Mouse (Mus musculus) adrenal gland, postnatal 4 days (tissue): Measurements from ENCODE around the gene Slc26a9. TPM values are rescaled to one million over a fixed set of nuclear protein-coding genes. Genes with fewer than 3 reads are reported as not detected.
"Not testable (repeated sequence)": the region's sequence is repeated elsewhere in the genome, so short reads cannot be mapped to it uniquely, and the experiment has no call there.

Experiments
- DNase-seq, 2 experiments: peaks; one replicate each; pipeline ENCODE4 v3.0.0; 2021 to 2022; ENCODE audit warnings: low spot score in 2 of 2, mixed read lengths in 2 of 2
- total RNA-seq, 2 experiments: library from RNA; stranded (reverse); gene quantifications; 2 replicates each; pipeline ENCODE4 v1.2.3; 2021

Slc26a9 gene
- total RNA-seq, 2 experiments from 2014 or later, result 0.51 to 0.73 TPM

DNA sequence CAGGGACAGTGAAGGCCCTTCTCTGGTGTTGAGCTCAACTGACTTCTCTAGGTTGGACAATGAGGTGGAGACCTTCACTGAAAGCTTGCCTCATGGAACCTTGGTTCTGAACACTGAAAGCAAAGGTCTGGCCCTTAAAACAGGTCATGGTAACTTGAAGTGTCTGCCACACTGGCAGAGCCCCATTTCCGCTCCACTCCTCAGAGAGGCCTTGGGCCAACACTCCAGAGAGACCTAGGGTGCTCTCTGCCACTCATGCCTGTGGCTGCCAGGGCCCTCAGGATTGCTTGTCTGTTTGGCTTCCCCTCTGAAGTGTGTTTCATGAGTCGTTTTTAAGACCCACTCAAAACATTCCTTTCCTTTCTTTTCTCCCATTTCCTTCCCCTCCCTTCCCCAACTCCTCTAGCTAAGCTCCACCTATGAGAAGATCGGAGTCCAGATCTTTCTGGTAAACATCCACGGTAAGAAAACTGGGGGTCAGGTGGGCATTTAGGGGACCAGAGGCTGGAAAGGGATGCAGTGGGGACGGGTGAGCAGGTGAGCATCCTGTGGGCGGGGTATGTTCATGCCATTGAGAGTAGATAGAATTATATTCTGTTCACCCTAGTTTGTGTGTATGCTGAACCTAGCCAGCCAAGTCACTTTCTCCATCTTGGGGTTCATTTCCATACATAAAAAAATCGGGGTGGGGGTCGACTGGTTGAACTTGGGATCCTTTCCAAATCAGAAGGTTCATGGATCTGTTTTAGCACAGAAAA is 20.9 kb downstream of the Slc26a9 start:
- no peak for DNase-seq

DNA sequence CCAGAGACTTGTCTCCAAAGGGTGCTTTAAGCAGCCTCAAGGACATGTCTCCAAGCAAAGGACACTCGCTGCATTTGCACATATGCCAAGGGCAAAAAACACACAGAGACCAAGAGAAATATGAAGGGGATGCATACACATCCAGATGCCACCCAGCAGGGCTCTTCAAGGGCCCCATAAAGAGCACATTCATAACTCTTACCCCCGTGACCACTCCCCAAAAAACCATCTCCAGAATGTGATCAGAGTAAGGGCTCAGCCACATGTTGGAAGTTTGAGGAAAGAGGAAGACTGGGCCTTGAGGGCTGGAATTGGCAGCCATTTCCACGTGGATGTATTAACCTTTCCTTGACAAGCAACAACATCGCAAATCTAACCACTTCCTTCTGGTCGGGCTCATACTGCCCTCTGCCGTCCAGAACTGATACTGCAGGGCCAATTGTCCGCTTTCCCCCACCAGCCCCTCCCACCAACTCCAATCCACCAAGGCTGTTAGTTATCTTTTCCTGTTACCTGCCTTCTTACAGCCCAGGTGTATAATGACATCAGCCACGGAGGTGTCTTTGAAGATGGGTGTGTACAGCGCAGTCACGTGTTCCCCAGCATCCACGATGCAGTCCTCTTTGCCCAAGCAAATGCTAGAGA is 21.7 kb downstream of the Slc26a9 start:
- peak; percentile 59 to 69 for DNase-seq

DNA sequence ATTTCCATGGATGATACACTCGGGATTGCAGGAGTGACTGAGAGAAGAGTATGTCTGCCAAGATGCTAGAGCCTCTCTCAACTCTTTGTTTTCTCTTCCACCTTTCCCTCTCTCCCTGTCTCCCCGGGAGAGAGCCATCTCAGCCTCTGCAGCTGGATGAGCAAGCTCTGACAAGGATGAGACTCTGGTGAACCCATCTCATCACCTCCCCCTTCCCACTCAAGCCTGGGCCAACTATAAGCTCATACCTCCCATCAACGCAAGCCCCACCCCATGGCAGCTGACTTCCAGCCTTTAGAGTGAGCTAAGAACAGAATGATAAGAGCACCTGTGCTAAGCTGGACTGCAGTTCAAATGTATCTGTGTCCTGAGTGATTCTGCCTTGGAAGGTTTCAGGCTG is 25.5 kb downstream of the Slc26a9 start:
- DNase-seq, result no peak

DNA sequence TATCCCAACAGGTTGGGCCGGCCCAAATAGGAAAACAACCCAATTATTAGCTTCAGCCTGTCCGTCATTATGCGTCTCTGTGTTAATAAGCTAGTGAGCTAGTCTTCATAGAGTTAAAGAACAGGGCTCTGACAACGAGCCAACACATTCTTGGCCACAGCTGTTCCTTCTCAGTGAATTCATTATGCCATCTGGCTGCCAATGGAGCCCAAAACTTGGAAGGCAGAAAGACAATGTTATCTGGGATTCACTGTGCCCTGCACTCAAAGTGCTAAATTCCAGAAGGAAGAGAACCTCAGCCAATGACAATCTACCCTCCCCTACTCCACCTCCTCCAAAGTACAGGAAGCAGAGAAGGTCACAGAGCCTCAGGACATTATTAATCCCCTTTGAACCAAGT is 26.8 kb downstream of the Slc26a9 start:
- DNase-seq, result no peak

DNA sequence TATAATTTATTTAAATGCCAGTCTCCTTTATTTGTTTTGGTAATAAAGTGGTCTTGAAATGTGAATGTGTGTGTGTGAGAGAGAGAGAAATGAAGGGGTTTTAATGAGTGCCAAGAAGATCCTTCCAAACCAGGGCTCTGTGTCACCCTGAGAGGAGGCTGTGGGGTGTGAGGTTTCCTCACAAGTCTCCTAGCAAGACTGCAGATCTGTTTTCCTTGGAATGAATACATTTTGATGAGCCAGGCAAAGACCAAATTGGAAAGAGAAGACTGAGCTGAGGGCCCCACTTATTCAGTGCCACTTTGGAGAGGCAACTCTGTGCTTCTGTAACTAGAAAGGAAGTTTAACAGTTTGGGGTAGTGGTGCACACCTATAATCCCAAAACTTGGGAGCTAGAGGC is 27.6 kb downstream of the Slc26a9 start:
- DNase-seq, result no peak

DNA sequence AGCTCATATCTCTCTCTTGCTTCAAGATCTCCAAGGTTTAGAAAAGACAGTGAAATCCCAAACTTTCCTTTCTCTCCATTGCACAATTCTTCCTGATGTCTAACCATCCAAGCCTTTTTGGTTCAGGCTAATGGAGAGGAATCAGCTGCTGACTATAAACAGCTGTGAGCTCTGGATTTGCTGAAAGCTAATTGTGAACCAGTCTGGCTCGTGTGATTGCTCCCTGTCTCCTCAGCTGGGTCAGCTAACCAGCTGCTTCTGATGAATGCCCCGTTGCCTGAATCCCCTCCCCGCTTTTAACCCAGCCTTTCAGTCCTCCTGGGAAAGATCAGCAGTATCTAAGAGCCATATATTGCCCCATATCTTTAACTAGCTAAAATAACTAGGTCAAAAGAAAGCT is 50.8 kb downstream of the Slc26a9 start:
- no peak for DNase-seq

DNA sequence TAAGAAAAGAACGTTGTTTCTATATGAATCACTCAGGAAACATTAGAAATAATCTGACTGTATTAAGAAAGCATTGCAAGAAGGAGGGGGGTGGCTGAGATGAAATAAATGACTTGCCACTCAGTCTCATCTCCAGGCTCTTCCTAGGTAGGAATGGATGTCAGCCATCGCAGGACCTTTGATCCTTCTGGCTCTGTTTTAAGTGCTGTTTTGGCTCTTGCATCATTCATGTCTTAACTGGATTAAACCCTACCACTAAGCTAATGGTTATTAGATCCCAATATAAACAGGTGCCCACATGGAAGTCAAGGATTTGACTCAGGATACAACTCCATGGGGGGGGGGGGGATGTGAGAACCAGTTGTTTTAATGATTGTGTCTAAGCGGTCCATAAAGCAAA is 51.3 kb downstream of the Slc26a9 start:
- no peak for DNase-seq

DNA sequence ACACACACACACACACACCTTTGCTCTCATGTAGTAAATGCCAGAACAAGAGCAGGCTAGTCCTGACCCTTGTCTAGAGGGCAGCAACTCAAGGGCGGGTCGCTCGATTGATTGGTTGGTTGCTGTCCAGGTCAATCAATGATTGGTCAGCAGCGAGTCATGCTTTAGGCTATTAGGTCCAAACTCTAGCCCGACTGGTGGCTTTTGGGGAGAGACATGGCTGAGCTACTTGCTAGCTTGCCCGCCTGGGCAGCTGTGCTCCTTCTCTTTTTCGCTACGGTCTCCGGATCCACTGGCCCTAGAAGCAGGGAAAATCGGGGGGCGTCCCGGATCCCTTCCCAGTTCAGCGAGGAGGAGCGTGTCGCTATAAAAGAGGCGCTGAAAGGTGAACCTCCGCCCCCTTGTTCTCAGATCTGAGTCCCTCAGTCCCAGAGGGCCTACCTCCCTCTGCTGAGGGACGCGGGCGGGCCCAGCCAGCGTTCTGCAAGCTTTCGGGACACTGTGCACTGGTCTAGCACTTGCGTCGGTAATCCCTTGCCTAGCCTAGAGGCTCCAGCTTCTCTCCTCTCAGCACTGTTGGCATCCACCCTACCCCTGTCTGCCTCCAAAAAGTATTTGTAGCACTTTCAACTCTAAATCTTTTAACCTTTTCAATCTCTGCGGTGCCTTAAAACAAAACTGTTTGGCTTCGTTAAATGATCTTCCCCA is 53.5 kb downstream of the Slc26a9 start, which contains the start of gene Pm20d1:
TSS of gene Pm20d1 (plus strand) at position 180 of the 708 bp plus-strand sequence.
- peak; percentile 31 to 33 for DNase-seq

DNA sequence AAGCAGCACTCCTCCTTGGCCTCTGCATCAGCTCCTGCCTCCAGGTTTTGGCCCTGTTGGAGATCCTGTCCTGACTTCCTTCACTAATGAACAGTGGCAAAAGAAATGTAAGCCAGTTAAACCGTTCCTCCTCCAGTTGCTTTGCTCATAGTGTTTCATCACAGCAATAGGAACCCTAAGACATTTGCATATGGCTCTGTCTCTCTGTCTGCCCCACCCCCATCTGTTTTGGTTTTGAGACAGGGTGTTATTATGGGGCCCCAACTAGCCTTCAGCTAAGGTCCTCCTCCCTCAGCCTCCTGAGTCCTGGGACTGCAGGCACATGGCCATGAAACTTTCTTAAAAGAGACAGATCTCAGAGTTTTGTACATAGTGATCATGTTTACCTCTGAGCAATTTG is 56.2 kb downstream of the Slc26a9 start:
- no peak for DNase-seq

DNA sequence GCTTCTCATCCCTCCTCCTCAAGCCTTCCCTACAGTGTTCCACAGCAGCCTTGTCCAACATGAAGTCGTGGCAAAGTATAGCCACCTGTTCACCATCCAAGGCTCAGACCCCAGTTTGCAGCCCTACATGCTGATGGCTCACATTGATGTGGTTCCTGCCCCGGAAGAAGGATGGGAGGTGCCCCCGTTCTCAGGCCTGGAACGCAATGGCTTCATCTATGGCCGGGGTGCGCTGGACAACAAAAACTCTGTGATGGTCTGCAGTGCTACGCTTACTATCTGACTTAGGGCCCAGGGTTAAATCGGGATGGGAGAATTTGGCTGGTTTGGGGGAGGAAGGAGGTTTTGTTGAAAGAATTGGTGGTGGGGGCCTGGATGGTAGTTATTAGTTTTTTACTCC is 57.2 kb downstream of the Slc26a9 start:
- DNase-seq, result no peak

DNA sequence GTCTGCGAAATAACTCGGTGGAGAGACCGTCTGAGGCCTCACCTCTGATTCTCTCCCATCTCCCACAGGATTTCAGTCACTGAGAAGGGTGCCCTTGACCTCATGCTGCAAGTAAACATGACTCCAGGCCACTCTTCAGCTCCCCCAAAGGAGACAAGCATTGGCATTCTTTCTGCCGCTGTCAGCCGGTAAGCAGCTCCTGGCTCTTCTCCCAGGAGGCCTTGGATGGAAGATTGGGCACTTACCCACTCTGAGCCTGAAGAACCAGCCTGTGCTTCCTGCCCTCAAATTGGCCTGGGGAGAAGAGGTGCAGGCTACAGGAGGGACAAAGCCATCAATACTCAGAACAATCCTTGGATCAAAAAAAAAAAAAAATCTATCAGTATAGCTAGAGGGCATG is 58.8 kb downstream of the Slc26a9 start:
- DNase-seq, result no peak

DNA sequence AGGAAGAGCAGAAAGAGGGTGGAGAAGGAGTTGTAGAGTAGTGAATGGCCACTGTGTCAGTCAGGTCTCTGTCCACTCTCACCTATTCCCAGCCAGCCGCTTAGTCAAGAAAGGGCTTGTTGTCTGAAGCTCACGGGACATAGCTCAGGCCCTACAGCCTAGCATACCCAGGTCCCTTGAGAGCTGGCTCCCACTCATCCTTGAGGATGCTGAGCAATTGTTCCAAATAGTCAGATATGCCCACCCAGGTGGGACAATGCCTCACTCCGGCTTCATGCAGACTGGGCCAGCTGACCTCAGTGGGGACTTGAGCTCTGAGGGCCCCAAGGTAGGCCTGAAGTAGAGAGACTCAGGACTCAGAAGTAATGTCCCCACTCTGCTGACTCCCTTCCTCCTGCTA is 60.3 kb downstream of the Slc26a9 start:
- DNase-seq, result no peak

DNA sequence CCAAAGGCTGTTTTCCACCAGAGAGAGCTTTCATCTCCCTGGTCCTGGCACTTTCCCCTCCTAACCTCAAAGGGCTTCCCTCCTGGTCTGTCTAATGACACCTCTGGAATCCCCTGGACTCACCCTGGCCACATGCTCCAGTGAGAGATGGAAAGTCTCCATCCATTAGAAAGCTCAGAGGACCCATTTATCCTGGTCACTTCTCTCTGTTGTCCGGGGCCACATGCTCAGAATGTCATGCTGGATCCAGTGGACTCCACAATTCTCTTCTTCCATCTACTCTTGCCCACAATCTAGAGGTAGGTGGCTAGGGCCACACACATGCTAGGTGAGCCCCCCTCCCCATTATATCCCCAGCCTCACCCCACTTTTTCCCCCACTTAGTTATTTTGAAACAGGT is 65.2 kb downstream of the Slc26a9 start:
- DNase-seq, result no peak

DNA sequence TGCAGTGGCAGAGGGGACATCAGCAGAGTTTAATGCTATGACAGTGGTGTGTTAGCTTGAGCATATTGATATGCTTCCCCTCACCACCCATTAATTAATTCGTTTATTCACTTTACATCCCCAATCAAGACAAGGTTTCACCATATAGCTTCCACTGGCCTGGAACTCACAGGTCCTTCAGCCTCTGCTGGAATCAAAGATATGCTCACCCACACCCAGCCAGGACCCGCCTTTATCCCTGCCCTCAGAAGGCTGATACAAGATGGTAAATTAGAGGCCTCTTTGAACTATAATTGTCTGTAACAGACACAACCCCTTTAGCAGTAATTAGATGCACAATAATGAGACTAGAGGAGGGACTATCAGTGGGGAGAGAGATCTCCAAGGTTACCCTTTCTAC is 65.8 kb downstream of the Slc26a9 start:
- no peak for DNase-seq

DNA sequence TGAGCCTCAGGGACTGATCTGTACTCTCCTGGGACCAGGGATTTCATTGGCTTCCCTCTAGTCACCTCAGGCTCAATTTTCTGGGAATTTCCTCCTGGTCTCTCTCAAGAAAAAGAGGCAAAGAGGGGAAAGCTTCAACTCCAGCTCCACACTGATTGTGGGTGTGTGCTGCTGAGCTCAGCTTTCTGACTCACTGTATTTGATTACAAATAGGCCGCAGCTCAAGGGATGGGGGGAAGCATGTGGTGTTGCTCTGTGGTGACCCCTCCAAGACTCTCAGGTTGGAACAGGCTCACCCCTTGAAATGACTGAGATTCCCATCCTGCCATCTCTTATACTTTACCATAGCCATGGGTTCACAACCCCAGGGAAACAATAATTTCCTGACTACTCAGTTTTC is 67.6 kb downstream of the Slc26a9 start:
- DNase-seq, result no peak

DNA sequence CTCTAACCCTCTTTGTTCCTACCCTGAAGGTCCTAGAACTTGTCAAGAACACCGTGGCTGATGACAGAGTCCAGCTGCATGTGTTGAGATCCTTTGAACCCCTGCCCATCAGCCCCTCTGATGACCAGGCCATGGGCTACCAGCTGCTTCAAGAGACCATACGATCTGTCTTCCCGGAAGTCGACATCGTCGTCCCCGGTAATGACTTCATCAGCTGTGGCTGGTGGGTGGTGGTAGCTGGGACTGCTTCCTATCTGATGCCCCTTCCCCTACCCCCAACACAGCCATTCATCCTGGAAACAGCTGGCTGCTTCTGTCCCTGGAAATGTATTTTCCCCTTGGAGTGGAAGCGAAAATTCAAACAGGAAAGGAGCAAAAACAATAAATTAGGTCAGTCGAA is 68.2 kb downstream of the Slc26a9 start:
- DNase-seq, result no peak

DNA sequence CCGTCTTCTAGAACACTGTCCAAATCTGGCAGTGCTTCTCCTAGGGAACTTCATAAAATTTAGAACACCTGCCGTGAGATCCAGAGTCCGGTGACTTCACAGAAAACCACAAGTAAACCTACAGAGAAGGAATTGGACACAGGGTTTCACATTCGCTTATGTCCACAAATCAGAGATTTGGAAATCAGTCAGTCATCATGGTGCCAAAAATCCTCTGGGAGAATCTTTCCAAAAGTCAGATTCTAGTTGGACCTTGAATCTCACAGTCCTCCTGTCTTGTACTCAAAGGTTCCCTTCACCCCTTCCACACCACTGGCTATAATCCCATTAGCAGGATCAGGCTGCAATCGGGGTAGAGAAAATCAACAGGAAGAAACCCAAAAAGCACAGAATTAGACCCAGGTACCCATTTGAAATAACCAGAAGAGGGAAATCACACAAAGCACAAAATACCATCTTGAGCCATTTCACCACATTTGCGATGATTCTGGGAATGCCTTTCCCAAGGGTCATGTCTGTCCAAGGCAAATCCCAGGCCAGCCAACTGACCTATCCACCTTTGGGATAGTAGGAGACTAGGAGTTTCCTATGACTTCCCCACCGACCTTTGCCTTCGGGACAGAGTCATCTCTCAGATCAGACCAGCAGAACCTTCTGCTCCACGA is 68.9 kb downstream of the Slc26a9 start:
- no peak for DNase-seq

DNA sequence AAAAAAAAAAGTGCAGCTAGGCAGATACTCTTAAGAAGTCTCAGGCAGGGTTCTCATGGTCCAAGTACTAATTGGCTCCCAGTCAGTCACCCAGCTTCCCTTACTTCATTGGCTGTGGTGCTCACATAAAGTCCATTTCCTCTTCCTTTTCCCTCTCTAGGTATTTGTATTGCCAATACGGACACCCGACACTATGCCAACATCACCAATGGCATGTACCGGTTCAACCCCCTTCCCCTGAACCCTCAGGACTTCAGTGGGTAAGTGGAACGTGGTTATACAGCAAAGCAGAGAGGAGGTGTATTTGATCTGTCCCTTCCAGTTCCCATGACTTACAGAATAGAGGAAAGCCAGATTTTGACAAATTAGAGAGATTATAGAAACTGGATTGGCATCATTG is 69.9 kb downstream of the Slc26a9 start:
- no peak for DNase-seq

DNA sequence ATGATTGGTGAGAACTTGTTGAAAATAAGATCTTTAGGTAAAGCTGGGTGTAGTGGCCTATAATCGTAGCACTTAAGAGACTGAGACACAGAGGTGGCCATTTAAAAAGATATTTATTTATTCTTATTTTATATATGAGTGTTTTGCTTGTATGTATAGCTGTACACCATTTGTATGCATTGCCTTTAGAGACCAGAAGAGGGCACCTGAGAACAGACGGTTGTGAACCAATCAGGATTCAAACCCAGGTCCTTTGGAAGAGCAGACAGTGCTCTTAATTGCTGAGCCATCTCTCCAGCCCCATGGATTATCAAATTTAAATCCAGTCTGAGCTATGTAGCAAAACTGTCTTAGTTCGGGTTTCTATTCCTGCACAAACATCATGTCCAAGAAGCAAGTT is 70.4 kb downstream of the Slc26a9 start:
- no peak for DNase-seq

DNA sequence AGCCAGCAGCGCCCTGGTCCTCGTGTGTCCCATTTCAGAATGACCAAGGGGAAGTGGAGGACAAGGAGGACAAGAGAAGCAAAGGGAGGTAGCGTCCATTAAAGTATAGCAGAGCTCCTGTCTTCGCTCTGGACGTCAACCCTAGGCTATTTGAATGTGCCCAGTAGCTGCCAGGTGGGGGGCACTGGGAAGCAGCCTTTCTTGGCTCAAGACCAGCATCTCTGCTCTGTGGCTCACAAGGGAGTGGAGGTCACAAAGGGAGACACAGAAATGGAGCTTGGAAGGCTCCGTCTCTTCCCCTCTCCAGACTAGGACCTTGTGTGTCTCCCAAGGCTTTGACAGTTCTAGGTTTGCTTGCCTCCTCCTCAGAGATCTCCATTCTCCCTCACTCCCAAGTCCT is 73.1 kb downstream of the Slc26a9 start:
- DNase-seq, result no peak

DNA sequence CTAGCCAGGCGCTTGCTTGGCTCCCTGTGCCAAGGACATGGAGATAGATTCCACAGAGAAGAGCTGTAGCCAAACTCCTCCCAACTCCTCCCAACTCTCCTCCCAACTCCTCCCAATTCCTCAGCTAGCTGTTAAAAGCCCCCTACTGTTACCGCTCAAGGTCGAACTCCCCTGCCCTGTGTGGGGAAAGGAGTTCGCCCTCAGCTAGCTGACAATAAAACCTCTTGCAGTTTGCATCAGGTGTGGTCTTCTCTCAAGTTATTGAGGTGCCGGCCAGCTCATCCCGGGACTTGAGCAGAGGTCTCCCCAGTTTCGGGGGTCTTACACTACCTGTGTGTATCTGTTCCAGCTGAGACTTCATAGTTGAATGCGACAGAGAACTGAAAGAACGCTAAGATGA is 76.5 kb downstream of the Slc26a9 start:
- not testable (repeated sequence) for DNase-seq

DNA sequence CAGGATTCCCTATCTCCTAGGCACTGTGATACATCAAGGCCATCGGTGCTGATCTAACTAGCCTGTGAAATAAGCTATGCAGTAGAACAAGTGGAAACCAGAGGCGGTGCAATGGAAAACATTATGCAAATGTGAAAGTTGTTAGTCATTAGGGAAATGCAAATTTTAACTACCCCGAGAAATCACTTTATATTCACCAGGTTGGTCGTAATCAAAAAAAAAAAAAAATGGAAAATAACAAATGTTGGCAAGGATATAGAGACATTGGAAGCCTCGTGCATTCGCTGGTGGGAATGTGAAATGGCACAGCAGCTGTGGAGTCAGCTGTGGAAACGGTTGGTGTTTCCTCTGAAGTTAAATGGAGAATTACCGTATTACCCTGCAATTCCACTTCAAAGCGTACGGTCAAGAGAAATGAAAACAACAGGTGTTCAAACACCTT is 77.1 kb downstream of the Slc26a9 start:
- DNase-seq, result no peak
